Mouse (Mus musculus): ENCODE measurements at regions not wholly inside any gene's neighbourhood (a gene's known extent, or its start where the extent isn't known, plus 50 kb on each side); places are given as distances from the start of the nearest gene placed in this dataset.

- Histone ChIP-seq H3K27ac (ENCODE audit: low read depth) (no peak overlapping the region), H3K27me3 (replicated peaks; ENCODE audit: control insufficient read depth, insufficient read depth, low read length) (no peaks in the 10 kb centered on the region), H3K9me3 (ENCODE audit: control insufficient read depth, low read length) (no peaks in the 10 kb centered on the region), H3K4me3 (ENCODE audit: low read depth, low read length) (no peak overlapping the region), H3K9ac (ENCODE audit: low read length) (no peak overlapping the region), H3K4me2 (ENCODE audit: low read length) (no peak overlapping the region), H3K4me1 (replicated peaks; ENCODE audit: control insufficient read depth, insufficient read depth, low read length) (no peaks in the 10 kb centered on the region), H3K36me3 (ENCODE audit: control insufficient read depth, insufficient read depth, low read length) (no peaks in the 10 kb centered on the region)
- 52% methylated on average over 5 of the region's 5 CpGs for WGBS
- no peak for DNase-seq (ENCODE audit: low spot score)
- no peak for ATAC-seq (replicated peaks; ENCODE audit: low FRiP score, low TSS enrichment, low read depth)
Measured at GRCm38 (mm10) chr15:51721363-51721762, 2163.3 kb upstream of the Gm7489 start.

- 78% methylated on average over 7 of the region's 7 CpGs for WGBS
- no peaks in the 10 kb centered on the region for H3K36me3 ChIP-seq (ENCODE audit: control insufficient read depth, insufficient read depth, low read length)
- no peak overlapping the region for H3K4me3 ChIP-seq (ENCODE audit: low read depth, low read length)
- H3K27ac ChIP-seq (ENCODE audit: low read depth) = no peak overlapping the region
- no peak overlapping the region for H3K4me2 ChIP-seq (ENCODE audit: low read length)
- no peak overlapping the region for H3K9ac ChIP-seq (ENCODE audit: low read length)
- no peaks in the 10 kb centered on the region for H3K4me1 ChIP-seq (replicated peaks; ENCODE audit: control insufficient read depth, insufficient read depth, low read length)
- ATAC-seq (replicated peaks; ENCODE audit: low FRiP score, low TSS enrichment, low read depth) (no peak), DNase-seq (ENCODE audit: low spot score) (no peak)
- H3K27me3 ChIP-seq (replicated peaks; ENCODE audit: control insufficient read depth, insufficient read depth, low read length) = no peaks in the 10 kb centered on the region
- no peaks in the 10 kb centered on the region for H3K9me3 ChIP-seq (ENCODE audit: control insufficient read depth, low read length)
Measured at GRCm38 (mm10) chr15:51724127-51724526, 2160.6 kb upstream of the Gm7489 start.

- 85% methylated on average over 3 of the region's 3 CpGs for WGBS
Measured at GRCm38 (mm10) chr15:51725457-51725856, 2159.2 kb upstream of the Gm7489 start.

GRCm38 (mm10) chr15:51730106-51730505 is 2154.6 kb upstream of the Gm7489 start:
- H3K27me3 ChIP-seq (replicated peaks; ENCODE audit: control insufficient read depth, insufficient read depth, low read length) = no peaks in the 10 kb centered on the region
- no peak overlapping the region for H3K27ac ChIP-seq (ENCODE audit: low read depth)
- 84% methylated on average over 10 of the region's 10 CpGs for WGBS
- H3K4me2 ChIP-seq (ENCODE audit: low read length) = no peak overlapping the region
- no peak for DNase-seq (ENCODE audit: low spot score)
- ATAC-seq (replicated peaks; ENCODE audit: low FRiP score, low TSS enrichment, low read depth) = no peak
- H3K4me3 ChIP-seq (ENCODE audit: low read depth, low read length) = no peak overlapping the region
- H3K9me3 ChIP-seq (ENCODE audit: control insufficient read depth, low read length) = no peaks in the 10 kb centered on the region
- peaks cover 5% of the 10 kb centered on the region; the same call in 1 of the 2 replicates for H3K4me1 ChIP-seq (replicated peaks; ENCODE audit: control insufficient read depth, insufficient read depth, low read length)
- no peak overlapping the region for H3K9ac ChIP-seq (ENCODE audit: low read length)
- H3K36me3 ChIP-seq (ENCODE audit: control insufficient read depth, insufficient read depth, low read length) = no peaks in the 10 kb centered on the region

More at GRCm38 (mm10) chr15:51725457-51725856, 2159.2 kb upstream of the Gm7489 start:
- Histone ChIP-seq H3K27ac (ENCODE audit: low read depth) (no peak overlapping the region), H3K9me3 (ENCODE audit: control insufficient read depth, low read length) (no peaks in the 10 kb centered on the region), H3K9ac (ENCODE audit: low read length) (no peak overlapping the region), H3K4me2 (ENCODE audit: low read length) (no peak overlapping the region), H3K27me3 (replicated peaks; ENCODE audit: control insufficient read depth, insufficient read depth, low read length) (no peaks in the 10 kb centered on the region), H3K36me3 (ENCODE audit: control insufficient read depth, insufficient read depth, low read length) (no peaks in the 10 kb centered on the region), H3K4me3 (ENCODE audit: low read depth, low read length) (no peak overlapping the region), H3K4me1 (replicated peaks; ENCODE audit: control insufficient read depth, insufficient read depth, low read length) (no peaks in the 10 kb centered on the region)
- DNase-seq (ENCODE audit: low spot score) (no peak), ATAC-seq (replicated peaks; ENCODE audit: low FRiP score, low TSS enrichment, low read depth) (no peak)

- Histone ChIP-seq H3K4me2 (ENCODE audit: low read length) (no peak overlapping the region), H3K9me3 (ENCODE audit: control insufficient read depth, low read length) (no peaks in the 10 kb centered on the region), H3K27me3 (replicated peaks; ENCODE audit: control insufficient read depth, insufficient read depth, low read length) (no peaks in the 10 kb centered on the region), H3K27ac (ENCODE audit: low read depth) (no peak overlapping the region), H3K9ac (ENCODE audit: low read length) (no peak overlapping the region), H3K36me3 (ENCODE audit: control insufficient read depth, insufficient read depth, low read length) (no peaks in the 10 kb centered on the region), H3K4me3 (ENCODE audit: low read depth, low read length) (no peak overlapping the region), H3K4me1 (replicated peaks; ENCODE audit: control insufficient read depth, insufficient read depth, low read length) (peaks cover 5% of the 10 kb centered on the region; the same call in 1 of the 2 replicates)
- no peak for ATAC-seq (replicated peaks; ENCODE audit: low FRiP score, low TSS enrichment, low read depth)
- DNase-seq (ENCODE audit: low spot score) = no peak
- WGBS = 41% methylated on average over 12 of the region's 12 CpGs
Measured at GRCm38 (mm10) chr15:51730805-51731412, 2153.8 kb upstream of the Gm7489 start.

- 94% methylated on average over 1 of the region's 1 CpGs for WGBS
- H3K4me1 ChIP-seq (replicated peaks; ENCODE audit: control insufficient read depth, insufficient read depth, low read length) = peaks cover 5% of the 10 kb centered on the region; the same call in 1 of the 2 replicates
- no peaks in the 10 kb centered on the region for H3K9me3 ChIP-seq (ENCODE audit: control insufficient read depth, low read length)
- H3K9ac ChIP-seq (ENCODE audit: low read length) = no peak overlapping the region
- no peak overlapping the region for H3K4me3 ChIP-seq (ENCODE audit: low read depth, low read length)
- DNase-seq (ENCODE audit: low spot score) (no peak), ATAC-seq (replicated peaks; ENCODE audit: low FRiP score, low TSS enrichment, low read depth) (no peak)
- H3K27me3 ChIP-seq (replicated peaks; ENCODE audit: control insufficient read depth, insufficient read depth, low read length) = no peaks in the 10 kb centered on the region
- no peak overlapping the region for H3K4me2 ChIP-seq (ENCODE audit: low read length)
- H3K36me3 ChIP-seq (ENCODE audit: control insufficient read depth, insufficient read depth, low read length) = no peaks in the 10 kb centered on the region
- H3K27ac ChIP-seq (ENCODE audit: low read depth) = no peak overlapping the region
Measured at GRCm38 (mm10) chr15:51734194-51734593, 2150.5 kb upstream of the Gm7489 start.

Data from intestine, embryonic 14.5 days (tissue).